Mouse (Mus musculus): ENCODE data around the gene Spata48. TPM values are rescaled to one million over a fixed set of nuclear protein-coding genes. Genes with fewer than 3 reads are reported as not detected.

Spata48 gene
- polyA plus RNA-seq, 1 experiment from 2014 or later, result 1.7 TPM

GRCm38 (mm10) chr11:11499944-11500343 lies 38.0 kb downstream of the Spata48 start:
- Histone ChIP-seq H3K4me3 (ENCODE audit: low read length) (no peak overlapping the region), H3K4me1 (ENCODE audit: control insufficient read depth, insufficient read depth, low read length) (no peaks in the 10 kb centered on the region), H3K27me3 (ENCODE audit: control insufficient read depth, insufficient read depth, low read length) (no peaks in the 10 kb centered on the region), H3K36me3 (ENCODE audit: control insufficient read depth, insufficient read depth) (no peaks in the 10 kb centered on the region), H3K27ac (ENCODE audit: low read length) (no peak overlapping the region), H3K9ac (ENCODE audit: low read length) (no peak overlapping the region), H3K9me3 (replicated peaks; ENCODE audit: control insufficient read depth, low read length) (no peaks in the 10 kb centered on the region; the same call in 1 of the 2 replicates), H3K4me2 (ENCODE audit: low read depth, low read length) (no peak overlapping the region)
- ATAC-seq (replicated peaks; ENCODE audit: extremely low read depth, insufficient read depth, low FRiP score), result no peak
- WGBS, result 18% methylated on average over 10 of the region's 10 CpGs

DNA sequence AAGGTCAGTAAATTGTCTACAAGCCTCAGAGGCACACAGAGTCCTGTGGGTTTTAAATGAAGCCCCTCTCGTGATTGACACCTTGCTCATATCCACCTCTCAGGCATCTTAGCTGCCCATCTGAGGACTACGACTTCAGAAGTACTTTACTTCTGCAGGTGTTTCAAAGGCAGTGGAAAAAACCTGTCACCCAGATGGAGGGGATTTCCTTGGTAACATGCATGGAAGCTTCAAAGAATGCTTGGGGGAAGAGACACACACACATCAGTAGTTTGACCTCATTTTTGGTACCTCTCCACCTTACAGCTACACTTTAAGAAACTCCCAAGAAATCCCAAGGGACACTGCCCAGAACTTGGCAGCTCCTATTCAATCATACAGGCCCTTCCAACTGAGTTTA lies 44.3 kb downstream of the Spata48 start:
- H3K4me2 ChIP-seq (ENCODE audit: low read depth, low read length), result no peak overlapping the region
- no peak overlapping the region for H3K4me3 ChIP-seq (ENCODE audit: low read length)
- no peaks in the 10 kb centered on the region; the same call in 1 of the 2 replicates for H3K9me3 ChIP-seq (replicated peaks; ENCODE audit: control insufficient read depth, low read length)
- H3K4me1 ChIP-seq (ENCODE audit: control insufficient read depth, insufficient read depth, low read length), result no peaks in the 10 kb centered on the region
- H3K36me3 ChIP-seq (ENCODE audit: control insufficient read depth, insufficient read depth), result no peaks in the 10 kb centered on the region
- 58% methylated on average over 2 of the region's 2 CpGs for WGBS
- H3K27me3 ChIP-seq (ENCODE audit: control insufficient read depth, insufficient read depth, low read length), result no peaks in the 10 kb centered on the region
- H3K9ac ChIP-seq (ENCODE audit: low read length), result no peak overlapping the region
- H3K27ac ChIP-seq (ENCODE audit: low read length), result no peak overlapping the region
- ATAC-seq (replicated peaks; ENCODE audit: extremely low read depth, insufficient read depth, low FRiP score), result no peak

DNA sequence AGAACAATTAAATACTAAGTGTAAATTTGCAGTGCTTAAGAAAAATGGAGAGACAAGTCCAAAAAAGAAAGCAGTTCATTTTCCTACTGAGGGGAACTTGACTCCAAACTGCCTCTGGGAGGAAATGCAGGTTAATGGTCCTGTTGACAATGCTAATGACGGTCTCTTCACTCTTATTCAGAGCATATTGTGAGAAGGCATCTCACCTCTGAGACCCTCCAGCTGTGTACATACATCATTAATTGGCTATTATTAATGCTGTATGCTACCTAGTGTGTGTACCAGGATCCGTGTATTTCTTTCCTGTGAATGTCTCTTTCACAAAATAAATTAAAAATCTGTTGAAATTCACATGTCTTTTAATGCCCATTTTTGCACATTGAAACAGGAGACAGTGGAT lies 47.5 kb downstream of the Spata48 start:
- no peaks in the 10 kb centered on the region for H3K36me3 ChIP-seq (ENCODE audit: control insufficient read depth, insufficient read depth)
- no peaks in the 10 kb centered on the region; the same call in 1 of the 2 replicates for H3K9me3 ChIP-seq (replicated peaks; ENCODE audit: control insufficient read depth, low read length)
- no peaks in the 10 kb centered on the region for H3K4me1 ChIP-seq (ENCODE audit: control insufficient read depth, insufficient read depth, low read length)
- ATAC-seq (replicated peaks; ENCODE audit: extremely low read depth, insufficient read depth, low FRiP score), result no peak
- H3K4me2 ChIP-seq (ENCODE audit: low read depth, low read length), result no peak overlapping the region
- H3K4me3 ChIP-seq (ENCODE audit: low read length), result no peak overlapping the region
- H3K27me3 ChIP-seq (ENCODE audit: control insufficient read depth, insufficient read depth, low read length), result no peaks in the 10 kb centered on the region
- no peak overlapping the region for H3K27ac ChIP-seq (ENCODE audit: low read length)
- WGBS, result 66% methylated on average over 2 of the region's 2 CpGs
- no peak overlapping the region for H3K9ac ChIP-seq (ENCODE audit: low read length)

- ATAC-seq (replicated peaks; ENCODE audit: extremely low read depth, insufficient read depth, low FRiP score), result no peak
- H3K9me3 ChIP-seq (replicated peaks; ENCODE audit: control insufficient read depth, low read length), result no peaks in the 10 kb centered on the region
- no peak overlapping the region for H3K4me3 ChIP-seq (ENCODE audit: low read length)
- no peaks in the 10 kb centered on the region for H3K36me3 ChIP-seq (ENCODE audit: control insufficient read depth, insufficient read depth)
- WGBS, result 48% methylated on average over 2 of the region's 2 CpGs
- no peak overlapping the region for H3K9ac ChIP-seq (ENCODE audit: low read length)
- H3K4me2 ChIP-seq (ENCODE audit: low read depth, low read length), result no peak overlapping the region
- H3K27me3 ChIP-seq (ENCODE audit: control insufficient read depth, insufficient read depth, low read length), result no peaks in the 10 kb centered on the region
- no peak overlapping the region for H3K27ac ChIP-seq (ENCODE audit: low read length)
- H3K4me1 ChIP-seq (ENCODE audit: control insufficient read depth, insufficient read depth, low read length), result no peaks in the 10 kb centered on the region
These were observed 50.2 kb downstream of the Spata48 start for GRCm38 (mm10) chr11:11512056-11512455.

DNA sequence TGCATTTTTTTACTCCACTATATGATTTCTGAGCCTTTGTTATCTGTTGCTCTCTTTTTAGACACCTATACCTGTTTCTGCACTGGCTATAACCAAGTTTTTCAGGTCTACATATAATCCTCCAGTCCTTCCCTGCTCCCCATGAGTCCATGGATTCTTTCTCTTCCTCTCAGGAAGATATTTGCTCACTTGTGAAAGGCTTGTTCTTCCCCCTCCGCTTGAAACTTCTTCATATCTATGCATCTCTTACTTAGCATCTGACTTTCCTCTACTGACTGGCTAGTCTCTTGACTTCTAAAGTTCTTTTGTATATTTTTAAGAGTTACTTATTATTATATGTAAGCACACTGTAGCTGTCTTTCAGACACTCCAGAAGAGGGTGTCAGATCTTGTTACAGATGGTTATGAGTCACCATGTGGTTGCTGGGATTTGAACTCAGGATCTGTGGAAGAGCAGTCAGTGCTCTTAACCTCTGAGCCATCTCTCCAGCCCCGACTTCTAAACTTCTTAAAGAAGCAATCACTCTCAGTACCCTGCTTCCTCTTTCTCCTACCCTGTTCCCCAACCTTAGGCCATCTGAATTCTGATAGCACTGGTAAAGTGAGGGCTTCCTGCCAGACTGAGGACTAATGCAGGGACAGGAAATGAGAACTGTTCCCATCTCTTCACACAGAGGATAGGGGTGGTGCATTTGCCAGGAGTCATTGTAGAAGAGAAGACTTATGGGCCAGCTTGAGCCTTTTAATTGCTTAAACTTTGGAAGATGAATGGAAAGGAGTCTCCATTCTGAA lies 51.3 kb downstream of the Spata48 start:
- Histone ChIP-seq H3K27me3 (ENCODE audit: control insufficient read depth, insufficient read depth, low read length) (no peaks in the 10 kb centered on the region), H3K4me3 (ENCODE audit: low read length) (no peak overlapping the region), H3K9ac (ENCODE audit: low read length) (no peak overlapping the region), H3K4me2 (ENCODE audit: low read depth, low read length) (no peak overlapping the region), H3K4me1 (ENCODE audit: control insufficient read depth, insufficient read depth, low read length) (no peaks in the 10 kb centered on the region), H3K36me3 (ENCODE audit: control insufficient read depth, insufficient read depth) (no peaks in the 10 kb centered on the region), H3K27ac (ENCODE audit: low read length) (no peak overlapping the region), H3K9me3 (replicated peaks; ENCODE audit: control insufficient read depth, low read length) (no peaks in the 10 kb centered on the region)
- WGBS, result 53% methylated on average over 2 of the region's 2 CpGs
- ATAC-seq (replicated peaks; ENCODE audit: extremely low read depth, insufficient read depth, low FRiP score), result no peak

DNA sequence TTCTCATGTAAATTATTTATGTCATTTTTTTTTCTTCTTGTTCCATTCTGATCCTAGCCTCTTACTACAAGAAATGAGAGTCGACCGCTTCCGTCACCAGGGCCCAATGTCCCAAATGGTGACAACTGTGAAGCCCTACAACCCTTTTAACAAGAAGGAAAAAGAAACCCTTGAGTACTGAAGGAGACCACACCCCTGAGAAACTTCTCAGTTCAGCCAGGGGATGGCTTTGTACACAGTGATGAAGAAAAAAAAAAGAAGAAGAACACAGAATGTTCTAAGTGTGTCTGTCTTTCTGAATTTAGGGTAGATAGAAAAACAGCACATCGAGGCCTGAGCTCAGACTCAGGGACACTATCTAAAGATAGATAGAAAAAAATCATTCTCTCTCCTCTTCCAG lies 53.0 kb downstream of the Spata48 start:
- no peak overlapping the region for H3K9ac ChIP-seq (ENCODE audit: low read length)
- no peak for ATAC-seq (replicated peaks; ENCODE audit: extremely low read depth, insufficient read depth, low FRiP score)
- H3K9me3 ChIP-seq (replicated peaks; ENCODE audit: control insufficient read depth, low read length), result no peaks in the 10 kb centered on the region
- H3K4me3 ChIP-seq (ENCODE audit: low read length), result no peak overlapping the region
- no peaks in the 10 kb centered on the region for H3K36me3 ChIP-seq (ENCODE audit: control insufficient read depth, insufficient read depth)
- no peak overlapping the region for H3K27ac ChIP-seq (ENCODE audit: low read length)
- H3K27me3 ChIP-seq (ENCODE audit: control insufficient read depth, insufficient read depth, low read length), result no peaks in the 10 kb centered on the region
- 86% methylated on average over 4 of the region's 4 CpGs for WGBS
- H3K4me2 ChIP-seq (ENCODE audit: low read depth, low read length), result no peak overlapping the region
- H3K4me1 ChIP-seq (ENCODE audit: control insufficient read depth, insufficient read depth, low read length), result no peaks in the 10 kb centered on the region

GRCm38 (mm10) chr11:11517781-11518435 lies 56.0 kb downstream of the Spata48 start:
- H3K4me2 ChIP-seq (ENCODE audit: low read depth, low read length), result no peak overlapping the region
- no peak overlapping the region for H3K4me3 ChIP-seq (ENCODE audit: low read length)
- H3K36me3 ChIP-seq (ENCODE audit: control insufficient read depth, insufficient read depth), result no peaks in the 10 kb centered on the region
- no peak overlapping the region for H3K27ac ChIP-seq (ENCODE audit: low read length)
- H3K4me1 ChIP-seq (ENCODE audit: control insufficient read depth, insufficient read depth, low read length), result no peaks in the 10 kb centered on the region
- no peaks in the 10 kb centered on the region for H3K9me3 ChIP-seq (replicated peaks; ENCODE audit: control insufficient read depth, low read length)
- 72% methylated on average over 1 of the region's 1 CpGs for WGBS
- H3K27me3 ChIP-seq (ENCODE audit: control insufficient read depth, insufficient read depth, low read length), result no peaks in the 10 kb centered on the region
- ATAC-seq (replicated peaks; ENCODE audit: extremely low read depth, insufficient read depth, low FRiP score), result no peak
- H3K9ac ChIP-seq (ENCODE audit: low read length), result no peak overlapping the region

GRCm38 (mm10) chr11:11519255-11520243 lies 57.7 kb downstream of the Spata48 start:
- H3K36me3 ChIP-seq (ENCODE audit: control insufficient read depth, insufficient read depth), result no peaks in the 10 kb centered on the region

More at GRCm38 (mm10) chr11:11519255-11520243, 57.7 kb downstream of the Spata48 start:
- no peak overlapping the region for H3K4me2 ChIP-seq (ENCODE audit: low read depth, low read length)
- no peaks in the 10 kb centered on the region for H3K4me1 ChIP-seq (ENCODE audit: control insufficient read depth, insufficient read depth, low read length)
- H3K9ac ChIP-seq (ENCODE audit: low read length), result no peak overlapping the region
- no peak overlapping the region for H3K4me3 ChIP-seq (ENCODE audit: low read length)
- H3K27me3 ChIP-seq (ENCODE audit: control insufficient read depth, insufficient read depth, low read length), result no peaks in the 10 kb centered on the region
- no peaks in the 10 kb centered on the region for H3K9me3 ChIP-seq (replicated peaks; ENCODE audit: control insufficient read depth, low read length)
- no peak overlapping the region for H3K27ac ChIP-seq (ENCODE audit: low read length)
- WGBS, result 72% methylated on average over 10 of the region's 10 CpGs
- no peak for ATAC-seq (replicated peaks; ENCODE audit: extremely low read depth, insufficient read depth, low FRiP score)

Data from heart, embryonic 16.5 days (tissue).